Mouse (Mus musculus) embryonic facial prominence, embryonic 11.5 days (tissue): ENCODE measurements around the gene Lsm7. TPM values are rescaled to one million over a fixed set of nuclear protein-coding genes. Genes with fewer than 3 reads are reported as not detected.

Experiments used
- microRNA counts: library from miRNA; unstranded; fragments of <30 nt; microRNA quantifications from one replicate; lab custom pipeline; 2016
- microRNA-seq: library from miRNA; unstranded; fragments of <30 nt; microRNA quantifications from one replicate; pipeline ENCODE4, GENCODE M21; 2016; ENCODE audit warnings: borderline number of aligned reads
- polyA plus RNA-seq: library from polyadenylated mRNA; unstranded; fragments of >200 nt; fragmentation: Nextera tagmentation; extraction: Ambion mirVana; gene quantifications from 2 replicates; pipeline ENCODE4 v1.2.1, GENCODE M21; 2014

Gene Lsm7
- polyA plus RNA-seq, 1 experiment from 2014 or later: 282 TPM

MicroRNAs encoded within 50 kb of the gene (microRNA counts, 519-probe panel; counts per million panel counts)
- microRNA mmu-miR-1982 (lab: Ali Mortazavi, UCI): not detected

Small RNA genes within 50 kb of the gene (microRNA-seq; reads per million reads assigned to microRNA genes)
- 10.8 reads per million, percentile 12 among the genes with 10 or more reads in this experiment for gene Mir1982

Other genes with a start within 250 kb of the Lsm7 start
- 1.4 and 1.5 TPM in 2 replicates for gene Gm49322, start 249.2 kb downstream of the Lsm7 start, polyA plus RNA-seq
- 93.4 and 97.9 TPM in 2 replicates for gene Csnk1g2, start 232.4 kb downstream of the Lsm7 start, polyA plus RNA-seq
- 53.5 and 56.3 TPM in 2 replicates for gene Btbd2, start 198.1 kb downstream of the Lsm7 start, polyA plus RNA-seq
- gene Mknk2, start 177.1 kb downstream of the Lsm7 start, polyA plus RNA-seq: 63.7 and 67.0 TPM in 2 replicates
- 42.3 and 45.0 TPM in 2 replicates for gene Mob3a, start 153.2 kb downstream of the Lsm7 start, polyA plus RNA-seq
- 4.8 and 7.6 TPM in 2 replicates for gene Izumo4, start 153.0 kb downstream of the Lsm7 start, polyA plus RNA-seq
- 57.6 and 61.0 TPM in 2 replicates for gene Ap3d1, start 112.9 kb downstream of the Lsm7 start, polyA plus RNA-seq
- gene Dot1l, start 100.0 kb downstream of the Lsm7 start, polyA plus RNA-seq: 13.8 and 16.6 TPM in 2 replicates
- 92.6 and 93.9 TPM in 2 replicates for gene Sf3a2, start 57.0 kb downstream of the Lsm7 start, polyA plus RNA-seq
- gene Plekhj1, start 56.6 kb downstream of the Lsm7 start, polyA plus RNA-seq: 119 and 137 TPM in 2 replicates
- gene Amh, start 50.0 kb downstream of the Lsm7 start, polyA plus RNA-seq: not detected in 2 replicates
- gene Jsrp1, start 41.7 kb downstream of the Lsm7 start, polyA plus RNA-seq: 0.60 and 1.2 TPM in 2 replicates
- 1,818 and 1,942 TPM in 2 replicates for gene Oaz1, start 28.6 kb downstream of the Lsm7 start, polyA plus RNA-seq
- gene Lingo3, start 11.2 kb downstream of the Lsm7 start, polyA plus RNA-seq: 0.49 and 0.67 TPM in 2 replicates
- 17.1 and 19.7 TPM in 2 replicates for gene Sppl2b, start 66 bp upstream of the Lsm7 start, polyA plus RNA-seq
- 0.06 TPM in 2 replicates for gene Tmprss9, start 16.6 kb upstream of the Lsm7 start, polyA plus RNA-seq
- gene Timm13, start 45.8 kb upstream of the Lsm7 start, polyA plus RNA-seq: 266 and 347 TPM in 2 replicates
- gene Lmnb2, start 63.0 kb upstream of the Lsm7 start, polyA plus RNA-seq: 18.4 and 19.4 TPM in 2 replicates
- gene Gadd45b, start 74.9 kb upstream of the Lsm7 start, polyA plus RNA-seq: 9.9 and 11.6 TPM in 2 replicates
- gene Gng7, start 159.7 kb upstream of the Lsm7 start, polyA plus RNA-seq: 4.8 and 5.4 TPM in 2 replicates
- 1.3 and 1.4 TPM in 2 replicates for gene Diras1, start 170.5 kb upstream of the Lsm7 start, polyA plus RNA-seq
- 6.7 and 7.2 TPM in 2 replicates for gene Slc39a3, start 182.2 kb upstream of the Lsm7 start, polyA plus RNA-seq
- gene Sgta, start 205.0 kb upstream of the Lsm7 start, polyA plus RNA-seq: 193 and 218 TPM in 2 replicates
- 56.0 and 56.3 TPM in 2 replicates for gene Thop1, start 214.8 kb upstream of the Lsm7 start, polyA plus RNA-seq
- gene Creb3l3, start 243.7 kb upstream of the Lsm7 start, polyA plus RNA-seq: 0.08 TPM in 2 replicates